Mouse (Mus musculus): ENCODE measurements around the gene Fam126b. TPM values are rescaled to one million over a fixed set of nuclear protein-coding genes. Genes with fewer than 3 reads are reported as not detected.

Fam126b gene
- total and polyA plus RNA-seq, 2 experiments = 1.8 to 33.0 TPM

DNA sequence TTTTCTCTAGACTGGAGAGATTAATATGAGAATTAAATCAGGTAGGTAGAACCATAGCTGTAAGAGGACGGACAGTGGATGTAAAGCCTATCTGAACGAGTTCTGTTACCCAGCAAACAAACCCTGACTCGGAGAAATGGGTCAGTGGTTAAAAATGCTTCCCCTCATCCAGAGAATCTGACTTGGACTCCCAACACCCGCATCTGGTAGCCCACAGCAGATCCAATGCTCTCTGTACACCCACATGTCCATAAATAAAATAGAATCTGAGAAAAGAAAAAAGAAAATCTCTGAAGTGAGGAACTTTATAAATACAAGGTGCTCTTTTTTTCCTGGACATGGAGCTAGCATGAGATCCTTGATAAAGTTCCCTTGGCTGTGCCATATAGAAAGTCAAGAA lies 88.4 kb downstream of the Fam126b start:
- Histone ChIP-seq H3K27me3 (ENCODE audit: control insufficient read depth, insufficient read depth, low read length) (no peaks in the 10 kb centered on the region), H3K27ac (replicated peaks; ENCODE audit: insufficient read depth, low read depth, low read length) (no peak overlapping the region), H3K79me2 (ENCODE audit: control insufficient read depth, insufficient read depth, low read length) (no peaks in the 10 kb centered on the region), H3K9ac (ENCODE audit: low read depth, low read length) (no peak overlapping the region), H3K36me3 (ENCODE audit: control insufficient read depth, insufficient read depth, low read length) (peaks cover 25% of the 10 kb centered on the region), H3K4me3 (ENCODE audit: insufficient read depth, low read depth, low read length) (no peak overlapping the region), H3K4me1 (ENCODE audit: control insufficient read depth, insufficient read depth, low read length) (no peaks in the 10 kb centered on the region)
- TF ChIP-seq CTCF (IDR thresholded peaks at IDR 0.05; ENCODE audit: low read depth, low read length) = no peak
- WGBS = 97% methylated on average over 4 of the region's 4 CpGs
- no peak for DNase-seq (ENCODE audit: extremely low read depth, low read depth, low spot score)

DNA sequence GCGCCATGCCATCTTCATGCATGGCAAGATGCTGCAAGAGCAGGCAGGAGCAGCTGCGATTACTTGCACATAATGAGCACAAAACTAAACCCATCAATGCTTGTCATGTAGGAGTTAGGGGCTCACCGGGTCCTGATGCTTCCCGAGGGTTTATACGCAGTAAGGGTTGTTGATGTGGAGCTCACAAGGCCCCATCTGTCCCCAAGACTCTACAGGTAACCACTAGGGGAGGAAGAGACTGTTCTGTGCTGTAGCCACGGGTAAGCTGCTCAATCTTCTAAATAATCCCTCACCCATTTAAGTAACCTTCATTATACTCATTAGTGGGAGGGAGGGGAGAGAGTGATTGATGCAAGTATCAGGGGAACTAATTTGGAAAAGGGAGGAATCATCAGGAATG lies 90.5 kb downstream of the Fam126b start:
- Histone ChIP-seq H3K4me3 (ENCODE audit: insufficient read depth, low read depth, low read length) (no peak overlapping the region), H3K27me3 (ENCODE audit: control insufficient read depth, insufficient read depth, low read length) (no peaks in the 10 kb centered on the region), H3K9ac (ENCODE audit: low read depth, low read length) (no peak overlapping the region), H3K4me1 (ENCODE audit: control insufficient read depth, insufficient read depth, low read length) (no peaks in the 10 kb centered on the region), H3K36me3 (ENCODE audit: control insufficient read depth, insufficient read depth, low read length) (peaks cover 36% of the 10 kb centered on the region), H3K79me2 (ENCODE audit: control insufficient read depth, insufficient read depth, low read length) (no peaks in the 10 kb centered on the region), H3K27ac (replicated peaks; ENCODE audit: insufficient read depth, low read depth, low read length) (no peak overlapping the region)
- no peak for DNase-seq (ENCODE audit: extremely low read depth, low read depth, low spot score)
- WGBS = 96% methylated on average over 6 of the region's 6 CpGs
- TF ChIP-seq POLR2A (IDR thresholded peaks at IDR 0.05; ENCODE audit: extremely low read depth, insufficient read depth, low read length) (no peak), CTCF (IDR thresholded peaks at IDR 0.05; ENCODE audit: low read depth, low read length) (no peak)

DNA sequence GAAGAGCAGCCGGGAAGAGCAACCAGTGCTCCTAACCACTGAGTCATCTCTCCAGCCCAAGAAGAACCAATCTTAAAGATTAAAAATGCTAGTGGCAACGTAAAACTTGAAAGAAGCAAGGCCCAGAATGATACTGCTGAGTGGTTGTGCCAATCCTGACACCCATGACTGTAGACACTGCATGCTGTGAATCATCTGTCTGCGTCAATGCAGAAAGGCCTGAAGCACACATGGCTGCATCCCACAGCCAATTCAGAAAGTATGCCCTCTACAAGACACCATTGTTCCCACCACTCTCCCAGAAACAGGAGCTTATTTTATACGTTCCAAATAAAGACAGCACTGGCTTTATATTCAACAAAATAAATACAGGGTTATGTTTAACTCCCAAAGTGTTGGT lies 103.5 kb downstream of the Fam126b start:
- H3K9ac ChIP-seq (ENCODE audit: low read depth, low read length) = no peak overlapping the region
- TF ChIP-seq POLR2A (IDR thresholded peaks at IDR 0.05; ENCODE audit: extremely low read depth, insufficient read depth, low read length) = no peak
- WGBS = 96% methylated on average over 4 of the region's 4 CpGs
- no peaks in the 10 kb centered on the region for H3K27me3 ChIP-seq (ENCODE audit: control insufficient read depth, insufficient read depth, low read length)
- H3K36me3 ChIP-seq (ENCODE audit: control insufficient read depth, insufficient read depth, low read length) = peaks cover 32% of the 10 kb centered on the region
- H3K79me2 ChIP-seq (ENCODE audit: control insufficient read depth, insufficient read depth, low read length) = no peaks in the 10 kb centered on the region
- no peak overlapping the region for H3K4me3 ChIP-seq (ENCODE audit: insufficient read depth, low read depth, low read length)
- H3K27ac ChIP-seq (replicated peaks; ENCODE audit: insufficient read depth, low read depth, low read length) = no peak overlapping the region
- no peaks in the 10 kb centered on the region for H3K4me1 ChIP-seq (ENCODE audit: control insufficient read depth, insufficient read depth, low read length)
- DNase-seq (ENCODE audit: extremely low read depth, low read depth, low spot score) = no peak

DNA sequence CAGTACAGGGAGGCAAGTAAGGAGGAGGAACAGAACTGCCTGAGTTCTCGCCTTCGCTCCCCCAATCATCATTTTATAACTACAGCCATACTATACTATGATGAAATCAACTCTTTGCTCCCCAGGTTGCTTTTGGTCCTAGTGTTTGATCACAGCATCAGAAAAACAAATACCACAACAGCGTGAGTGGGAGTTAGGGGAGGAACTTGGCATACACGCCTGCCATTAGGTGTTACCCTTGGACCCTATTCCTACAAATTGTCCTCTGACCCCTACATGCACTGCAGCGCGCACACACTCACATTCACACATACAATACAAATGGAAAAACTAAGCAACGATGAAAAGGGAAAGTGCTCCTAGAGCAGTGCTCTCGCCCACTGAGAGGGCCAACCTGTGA lies 110.5 kb downstream of the Fam126b start:
- no peak overlapping the region for H3K27ac ChIP-seq (replicated peaks; ENCODE audit: insufficient read depth, low read depth, low read length)
- TF ChIP-seq POLR2A (IDR thresholded peaks at IDR 0.05; ENCODE audit: extremely low read depth, insufficient read depth, low read length) (no peak), CTCF (IDR thresholded peaks at IDR 0.05; ENCODE audit: low read depth, low read length) (no peak)
- peak; percentile 56 for DNase-seq (ENCODE audit: extremely low read depth, low read depth, low spot score)
- H3K4me3 ChIP-seq (ENCODE audit: insufficient read depth, low read depth, low read length) = no peak overlapping the region
- peaks cover 38% of the 10 kb centered on the region for H3K36me3 ChIP-seq (ENCODE audit: control insufficient read depth, insufficient read depth, low read length)
- 35% methylated on average over 8 of the region's 8 CpGs for WGBS
- H3K9ac ChIP-seq (ENCODE audit: low read depth, low read length) = no peak overlapping the region
- no peaks in the 10 kb centered on the region for H3K27me3 ChIP-seq (ENCODE audit: control insufficient read depth, insufficient read depth, low read length)
- no peaks in the 10 kb centered on the region for H3K79me2 ChIP-seq (ENCODE audit: control insufficient read depth, insufficient read depth, low read length)
- no peaks in the 10 kb centered on the region for H3K4me1 ChIP-seq (ENCODE audit: control insufficient read depth, insufficient read depth, low read length)

Other genes starting within 250 kb of the Fam126b start
- gene Bzw1, start 193.4 kb downstream of the Fam126b start, total RNA-seq (2014; rRNA removed) = 94.4 and 103 TPM in 2 replicates
- 16.1 and 17.7 TPM in 2 replicates for gene Bzw1, start 193.4 kb downstream of the Fam126b start, polyA plus RNA-seq (2012; rRNA removed)
- gene Clk1, start 162.3 kb downstream of the Fam126b start, total RNA-seq (2014; rRNA removed) = 128 and 163 TPM in 2 replicates
- 16.7 and 23.0 TPM in 2 replicates for gene Clk1, start 162.3 kb downstream of the Fam126b start, polyA plus RNA-seq (2012; rRNA removed)
- 9.4 and 10.5 TPM in 2 replicates for gene Nif3l1, start 141.2 kb downstream of the Fam126b start, total RNA-seq (2014; rRNA removed)
- gene Nif3l1, start 141.2 kb downstream of the Fam126b start, polyA plus RNA-seq (2012; rRNA removed) = 11.4 and 11.9 TPM in 2 replicates
- gene Ppil3, start 140.8 kb downstream of the Fam126b start, total RNA-seq (2014; rRNA removed) = 21.5 and 32.6 TPM in 2 replicates
- gene Ppil3, start 140.8 kb downstream of the Fam126b start, polyA plus RNA-seq (2012; rRNA removed) = 13.6 and 14.2 TPM in 2 replicates
- gene Orc2, start 81.2 kb downstream of the Fam126b start, total RNA-seq (2014; rRNA removed) = 4.8 and 5.2 TPM in 2 replicates
- 1.6 and 1.7 TPM in 2 replicates for gene Orc2, start 81.2 kb downstream of the Fam126b start, polyA plus RNA-seq (2012; rRNA removed)
- gene Ndufb3, start 61 bp upstream of the Fam126b start, total RNA-seq (2014; rRNA removed) = 116 and 196 TPM in 2 replicates
- 48.0 and 52.4 TPM in 2 replicates for gene Ndufb3, start 61 bp upstream of the Fam126b start, polyA plus RNA-seq (2012; rRNA removed)
- gene Als2cr12, start 109.7 kb upstream of the Fam126b start, total RNA-seq (2014; rRNA removed) = 0.13 and 0.74 TPM in 2 replicates
- 0.07 TPM in 1 of 2 replicates, not detected in the other for gene Als2cr12, start 109.7 kb upstream of the Fam126b start, polyA plus RNA-seq (2012; rRNA removed)
- gene Cflar, start 125.2 kb upstream of the Fam126b start, total RNA-seq (2014; rRNA removed) = 95.0 and 98.7 TPM in 2 replicates
- 43.5 and 45.7 TPM in 2 replicates for gene Cflar, start 125.2 kb upstream of the Fam126b start, polyA plus RNA-seq (2012; rRNA removed)
- gene Casp8, start 209.1 kb upstream of the Fam126b start, total RNA-seq (2014; rRNA removed) = 14.6 and 20.1 TPM in 2 replicates
- gene Casp8, start 209.1 kb upstream of the Fam126b start, polyA plus RNA-seq (2012; rRNA removed) = 2.7 and 3.9 TPM in 2 replicates